Mouse (Mus musculus) heart, adult 2 months (tissue): ENCODE measurements at regions not wholly inside any gene's neighbourhood (a gene's known extent, or its start where the extent isn't known, plus 50 kb on each side); places are given as distances from the start of the nearest gene placed in this dataset.

Source experiments
- DNase-seq, 2 experiments: peaks; one replicate each; pipeline ENCODE4 v3.0.0; 2021
- H3K27ac ChIP-seq: fragments of 200-600 bp; 2 replicates; pipeline ENCODE4 v1.8.1; 2022
- H3K27me3 ChIP-seq: fragments of 200-500 bp; 2 replicates; pipeline ENCODE4 v1.6.1; 2012; ENCODE audit warnings: mild to moderate bottlenecking, low read length, inconsistent platforms, mixed read lengths; ENCODE audit not compliant: control insufficient read depth, insufficient read depth
- H3K36me3 ChIP-seq: fragments of 200-500 bp; 2 replicates; pipeline ENCODE4 v1.6.1; 2012; ENCODE audit warnings: low read length, inconsistent platforms; ENCODE audit not compliant: control insufficient read depth, insufficient read depth
- H3K4me1 ChIP-seq: fragments of 200-500 bp; 2 replicates; pipeline ENCODE4 v1.6.1; 2011; ENCODE audit warnings: low read length; ENCODE audit not compliant: control insufficient read depth, insufficient read depth
- H3K4me3 ChIP-seq: fragments of 200-600 bp; 2 replicates; pipeline ENCODE4 v1.8.1; 2022
- H3K79me2 ChIP-seq: fragments of 200-500 bp; replicated peaks from 2 replicates; pipeline ENCODE4 v1.6.1; 2012; ENCODE audit warnings: mild to moderate bottlenecking, inconsistent platforms, low read length, moderate library complexity, mixed read lengths; ENCODE audit not compliant: control insufficient read depth, insufficient read depth
- H3K9ac ChIP-seq: fragments of 200-500 bp; 2 replicates; pipeline ENCODE4 v1.6.1; 2012; ENCODE audit warnings: low read depth, mild to moderate bottlenecking, control low read depth, inconsistent platforms, low read length, mixed read lengths
- CTCF ChIP-seq: fragments of 200-600 bp; IDR thresholded peaks from 2 replicates; pipeline ENCODE4 v1.8.1; 2022; ENCODE audit warnings: antibody characterized with exemption, mild to moderate bottlenecking, moderate library complexity
- EP300 ChIP-seq: fragments of 200-500 bp; IDR thresholded peaks from 2 replicates; pipeline ENCODE4 v1.6.1; 2011; ENCODE audit warnings: low read depth, low read length, control low read depth; ENCODE audit not compliant: insufficient read depth
- POLR2A ChIP-seq: fragments of 200-500 bp; IDR thresholded peaks from 2 replicates; pipeline ENCODE4 v1.6.1; 2011; ENCODE audit warnings: mild to moderate bottlenecking, low read depth, low read length, control low read depth; ENCODE audit not compliant: insufficient read depth
- WGBS: fragments of 180-500 bp; shearing (Covaris S2); methylation state at CpG from one replicate; pipeline ENCODE4 v1.1.7; 2018; 5-methylcytosine and 5-hydroxymethylcytosine counted together
- intact Hi-C: fragments of 180-260 bp; cut with DNase I; formaldehyde crosslinking; loops from one replicate; pipeline ENCODE4 v1.15.1; 2025

GRCm38 (mm10) chr17:68205545-68205944 lies 68.1 kb upstream of the L3mbtl4 start:
- Histone ChIP-seq H3K9ac (no peak overlapping the region), H3K36me3 (no peaks in the 10 kb centered on the region), H3K79me2 (no peaks in the 10 kb centered on the region), H3K4me1 (no peaks in the 10 kb centered on the region; the same call in none of the 2 replicates), H3K4me3 (no peak overlapping the region), H3K27ac (no peak overlapping the region), H3K27me3 (0 out of 2 replicates have a peak, but pooled peaks cover 2% of the 10 kb centered on the region)
- 87% methylated on average over 4 of the region's 4 CpGs for WGBS
- no peak for DNase-seq
- intact Hi-C loops = no loop called here
- TF ChIP-seq EP300 (no peak), POLR2A (no peak), CTCF (no peak)

- no peak overlapping the region for H3K4me3 ChIP-seq
- 27% methylated on average over 2 of the region's 2 CpGs for WGBS
- no peak overlapping the region for H3K27ac ChIP-seq
- no peak overlapping the region for H3K9ac ChIP-seq
- no peaks in the 10 kb centered on the region; the same call in none of the 2 replicates for H3K4me1 ChIP-seq
- H3K27me3 ChIP-seq = 0 out of 2 replicates have a peak, but pooled peaks cover 2% of the 10 kb centered on the region
- intact Hi-C loops = no loop called here
- H3K36me3 ChIP-seq = no peaks in the 10 kb centered on the region
- H3K79me2 ChIP-seq = no peaks in the 10 kb centered on the region
- DNase-seq = no peak
- no peak for TF ChIP-seq POLR2A
- no peak for TF ChIP-seq CTCF
- no peak for TF ChIP-seq EP300
Measured at GRCm38 (mm10) chr17:68208837-68209236, 64.8 kb upstream of the L3mbtl4 start.

- DNase-seq = peak; percentile 21 to 29
- Histone ChIP-seq H3K36me3 (no peaks in the 10 kb centered on the region), H3K4me1 (no peaks in the 10 kb centered on the region; the same call in none of the 2 replicates), H3K27me3 (0 out of 2 replicates have a peak, but pooled peaks cover 2% of the 10 kb centered on the region), H3K9ac (no peak overlapping the region), H3K4me3 (no peak overlapping the region), H3K27ac (no peak overlapping the region), H3K79me2 (no peaks in the 10 kb centered on the region)
- 13% methylated on average over 14 of the region's 14 CpGs for WGBS
- TF ChIP-seq POLR2A = no peak
- no peak for TF ChIP-seq CTCF
- no peak for TF ChIP-seq EP300
- intact Hi-C loops = no loop called here
Measured at GRCm38 (mm10) chr17:68210313-68211254, 63.0 kb upstream of the L3mbtl4 start.

- TF ChIP-seq CTCF = no peak
- TF ChIP-seq POLR2A = no peak
- TF ChIP-seq EP300 = no peak
- DNase-seq = no peak
- Histone ChIP-seq H3K4me1 (no peaks in the 10 kb centered on the region; the same call in 1 of the 2 replicates), H3K4me3 (no peak overlapping the region), H3K79me2 (no peaks in the 10 kb centered on the region), H3K27ac (no peak overlapping the region), H3K9ac (no peak overlapping the region), H3K36me3 (no peaks in the 10 kb centered on the region), H3K27me3 (no peaks in the 10 kb centered on the region)
- 49% methylated on average over 4 of the region's 4 CpGs for WGBS
- intact Hi-C loops = no loop called here
Measured at GRCm38 (mm10) chr17:68218246-68218645, 55.4 kb upstream of the L3mbtl4 start.

DNA sequence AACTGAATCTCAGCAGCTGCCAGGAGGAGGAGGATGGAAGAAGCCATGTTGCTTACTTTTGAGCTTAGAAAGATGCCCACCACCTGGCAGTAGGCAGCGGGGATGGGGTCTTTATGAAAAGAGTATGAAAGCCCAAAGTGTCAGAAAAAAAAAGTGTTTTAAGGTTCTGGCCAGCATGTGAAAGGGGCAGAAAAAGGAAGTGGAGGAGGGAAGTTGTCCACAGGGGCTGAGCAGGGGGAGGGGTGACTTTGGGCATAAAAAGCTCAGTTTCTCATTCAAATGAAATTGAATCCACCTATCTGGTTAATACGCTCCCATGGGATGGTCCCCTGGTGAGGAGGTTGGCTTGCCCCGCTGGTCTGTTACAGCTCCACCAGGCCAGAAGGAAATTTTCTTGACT lies 50.4 kb upstream of the L3mbtl4 start:
- 85% methylated on average over 3 of the region's 3 CpGs for WGBS

More for the DNA sequence above, 50.4 kb upstream of the L3mbtl4 start:
- H3K79me2 ChIP-seq = no peaks in the 10 kb centered on the region
- no peak overlapping the region for H3K9ac ChIP-seq
- no peak overlapping the region for H3K27ac ChIP-seq
- H3K27me3 ChIP-seq = no peaks in the 10 kb centered on the region
- no peaks in the 10 kb centered on the region for H3K36me3 ChIP-seq
- intact Hi-C loops = no loop called here
- no peak for DNase-seq
- TF ChIP-seq CTCF = no peak
- TF ChIP-seq EP300 = no peak
- TF ChIP-seq POLR2A = no peak
- H3K4me1 ChIP-seq = no peaks in the 10 kb centered on the region; the same call in 1 of the 2 replicates
- no peak overlapping the region for H3K4me3 ChIP-seq
